Mouse (Mus musculus) intestine, embryonic 15.5 days (tissue): ENCODE results near the gene Vcl. TPM values are rescaled to one million over a fixed set of nuclear protein-coding genes. Genes with fewer than 3 reads are reported as not detected.

Experiments used
- ATAC-seq: fragments of 200-750 bp; cut with Nextera tagmentation; 2 replicates; pipeline ENCODE4 v1.8.0; 2017; ENCODE audit warnings: moderate TSS enrichment, moderate library complexity
- H3K27ac ChIP-seq: fragments of 300-500 bp; sonication (generic); 2 replicates; pipeline ENCODE4 v1.5.1; 2015; ENCODE audit warnings: mild to moderate bottlenecking, inconsistent platforms
- H3K27me3 ChIP-seq: fragments of 300-500 bp; sonication (generic); replicated peaks from 2 replicates; pipeline ENCODE4 v1.6.1; 2015; ENCODE audit warnings: inconsistent platforms
- H3K36me3 ChIP-seq: fragments of 300-500 bp; sonication (generic); 2 replicates; pipeline ENCODE4 v1.6.1; 2015; ENCODE audit warnings: inconsistent platforms
- H3K4me1 ChIP-seq: fragments of 300-500 bp; sonication (generic); replicated peaks from 2 replicates; pipeline ENCODE4 v1.6.1; 2015; ENCODE audit warnings: inconsistent platforms
- H3K4me2 ChIP-seq: fragments of 300-500 bp; sonication (generic); replicated peaks from 2 replicates; pipeline ENCODE4 v1.6.1; 2015; ENCODE audit warnings: mild to moderate bottlenecking, inconsistent platforms
- H3K4me3 ChIP-seq: fragments of 300-500 bp; sonication (generic); replicated peaks from 2 replicates; pipeline ENCODE4 v1.5.1; 2015; ENCODE audit warnings: inconsistent platforms
- H3K9ac ChIP-seq: fragments of 300-500 bp; sonication (generic); 2 replicates; pipeline ENCODE4 v1.6.1; 2015; ENCODE audit warnings: inconsistent platforms
- H3K9me3 ChIP-seq: fragments of 300-500 bp; sonication (generic); 2 replicates; pipeline ENCODE4 v1.6.1; 2016; ENCODE audit warnings: inconsistent platforms
- WGBS: fragments of 180-500 bp; shearing (Covaris S2); methylation state at CpG from one replicate; pipeline ENCODE4 v1.1.7; 2015; 5-methylcytosine and 5-hydroxymethylcytosine counted together
- polyA plus RNA-seq: library from polyadenylated mRNA; unstranded; fragments of >200 nt; fragmentation: Nextera tagmentation; extraction: Ambion mirVana; gene quantifications from 2 replicates; pipeline ENCODE4 v1.2.1, GENCODE M21; 2015

Vcl gene
- polyA plus RNA-seq, 1 experiment from 2014 or later = 59.2 TPM

GRCm38 (mm10) chr14:20962466-20962865, 33.3 kb downstream of the Vcl start:
- Histone ChIP-seq H3K4me1 (no peaks in the 10 kb centered on the region), H3K36me3 (no peaks in the 10 kb centered on the region), H3K9me3 (no peaks in the 10 kb centered on the region), H3K27ac (no peak overlapping the region), H3K27me3 (no peaks in the 10 kb centered on the region), H3K4me2 (no peak overlapping the region), H3K9ac (no peak overlapping the region), H3K4me3 (no peak overlapping the region)
- no peak for ATAC-seq
- WGBS = 26% methylated on average over 1 of the region's 1 CpGs

GRCm38 (mm10) chr14:20962906-20963305, 33.7 kb downstream of the Vcl start:
- no peak for ATAC-seq
- no peaks in the 10 kb centered on the region for H3K9me3 ChIP-seq
- WGBS = 90% methylated on average over 1 of the region's 1 CpGs

DNA sequence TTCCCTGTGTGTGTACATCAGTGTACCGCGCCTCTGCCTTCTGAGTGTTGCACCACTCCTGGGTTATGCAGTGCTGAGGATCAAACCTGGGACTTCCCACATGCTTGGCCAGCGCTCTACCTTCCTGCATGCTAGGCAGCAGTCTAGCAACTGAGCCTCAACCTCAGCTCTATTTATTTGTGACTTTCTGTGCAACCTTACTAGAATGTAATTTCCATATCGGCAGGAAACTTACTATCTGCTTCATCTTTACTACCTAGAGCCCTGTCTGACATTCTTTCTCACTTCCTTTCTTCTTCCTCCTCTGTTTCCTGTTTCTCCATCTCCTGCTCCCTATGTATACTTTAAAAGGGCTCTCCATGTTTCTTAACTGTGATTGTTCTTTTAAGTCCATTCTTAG, 34.7 kb downstream of the Vcl start:
- no peaks in the 10 kb centered on the region for H3K36me3 ChIP-seq
- no peaks in the 10 kb centered on the region for H3K4me1 ChIP-seq
- H3K9me3 ChIP-seq = no peaks in the 10 kb centered on the region
- H3K4me2 ChIP-seq = no peak overlapping the region
- WGBS = 84% methylated on average over 4 of the region's 4 CpGs
- no peak overlapping the region for H3K4me3 ChIP-seq
- H3K27ac ChIP-seq = no peak overlapping the region
- no peaks in the 10 kb centered on the region for H3K27me3 ChIP-seq
- H3K9ac ChIP-seq = no peak overlapping the region
- ATAC-seq = no peak

More at GRCm38 (mm10) chr14:20962906-20963305, 33.7 kb downstream of the Vcl start:
- Histone ChIP-seq H3K4me3 (no peak overlapping the region), H3K27ac (no peak overlapping the region), H3K4me1 (no peaks in the 10 kb centered on the region), H3K27me3 (no peaks in the 10 kb centered on the region), H3K9ac (no peak overlapping the region), H3K36me3 (no peaks in the 10 kb centered on the region), H3K4me2 (no peak overlapping the region)

DNA sequence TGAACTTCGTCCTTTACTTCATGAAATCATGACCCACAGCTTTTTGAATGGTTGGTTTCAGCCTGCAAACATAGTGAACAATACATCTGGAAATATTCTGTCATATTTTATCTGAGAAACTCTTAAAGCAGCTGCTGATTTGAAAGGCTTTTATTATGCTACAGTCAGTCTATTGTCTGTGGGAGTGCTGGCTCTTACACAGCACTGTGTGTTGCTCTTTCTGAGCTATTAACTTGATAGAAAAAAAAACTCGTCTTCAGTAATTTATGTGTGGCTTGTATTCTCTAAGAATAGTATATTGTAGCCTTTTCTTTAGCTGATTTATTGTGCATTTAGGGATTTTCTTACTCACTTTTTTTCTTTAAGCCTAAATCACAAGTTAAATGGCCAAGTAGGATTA, 35.1 kb downstream of the Vcl start:
- Histone ChIP-seq H3K9ac (no peak overlapping the region), H3K27me3 (no peaks in the 10 kb centered on the region), H3K9me3 (no peaks in the 10 kb centered on the region), H3K4me2 (no peak overlapping the region), H3K4me1 (no peaks in the 10 kb centered on the region), H3K4me3 (no peak overlapping the region), H3K36me3 (no peaks in the 10 kb centered on the region), H3K27ac (no peak overlapping the region)
- no peak for ATAC-seq
- WGBS = 69% methylated on average over 2 of the region's 2 CpGs

- no peaks in the 10 kb centered on the region for H3K9me3 ChIP-seq
- H3K4me3 ChIP-seq = no peak overlapping the region
- no peak overlapping the region for H3K27ac ChIP-seq
- no peaks in the 10 kb centered on the region for H3K27me3 ChIP-seq
- H3K36me3 ChIP-seq = no peaks in the 10 kb centered on the region
- no peak overlapping the region for H3K9ac ChIP-seq
- no peak for ATAC-seq
- no peaks in the 10 kb centered on the region; the same call in 1 of the 2 replicates for H3K4me1 ChIP-seq
- WGBS = 92% methylated on average over 3 of the region's 3 CpGs
- H3K4me2 ChIP-seq = no peak overlapping the region
These were observed 37.9 kb downstream of the Vcl start for GRCm38 (mm10) chr14:20966959-20967670.

- no peaks in the 10 kb centered on the region for H3K36me3 ChIP-seq
- no peak overlapping the region for H3K4me3 ChIP-seq
- H3K4me2 ChIP-seq = no peak overlapping the region
- peaks cover 2% of the 10 kb centered on the region; the same call in 1 of the 2 replicates for H3K4me1 ChIP-seq
- no peak overlapping the region for H3K27ac ChIP-seq
- no peak overlapping the region for H3K9ac ChIP-seq
- 91% methylated on average over 1 of the region's 1 CpGs for WGBS
- no peaks in the 10 kb centered on the region for H3K27me3 ChIP-seq
- no peak for ATAC-seq
- H3K9me3 ChIP-seq = no peaks in the 10 kb centered on the region
These were observed 39.9 kb downstream of the Vcl start for GRCm38 (mm10) chr14:20969066-20969465.

GRCm38 (mm10) chr14:20970389-20970788, 41.2 kb downstream of the Vcl start:
- H3K27ac ChIP-seq = no peak overlapping the region
- WGBS = 59% methylated on average over 6 of the region's 6 CpGs

GRCm38 (mm10) chr14:20970927-20971326, 41.7 kb downstream of the Vcl start:
- Histone ChIP-seq H3K4me3 (no peak overlapping the region), H3K9ac (no peak overlapping the region), H3K4me1 (peaks cover 2% of the 10 kb centered on the region; the same call in 1 of the 2 replicates), H3K4me2 (no peak overlapping the region), H3K36me3 (no peaks in the 10 kb centered on the region), H3K27me3 (no peaks in the 10 kb centered on the region), H3K27ac (no peak overlapping the region), H3K9me3 (no peaks in the 10 kb centered on the region)
- ATAC-seq = no peak
- WGBS = 88% methylated on average over 9 of the region's 9 CpGs

More at GRCm38 (mm10) chr14:20970389-20970788, 41.2 kb downstream of the Vcl start:
- Histone ChIP-seq H3K4me3 (no peak overlapping the region), H3K4me2 (no peak overlapping the region), H3K27me3 (no peaks in the 10 kb centered on the region), H3K36me3 (no peaks in the 10 kb centered on the region), H3K9me3 (no peaks in the 10 kb centered on the region), H3K9ac (no peak overlapping the region), H3K4me1 (peaks cover 2% of the 10 kb centered on the region; the same call in 1 of the 2 replicates)
- ATAC-seq = no peak

GRCm38 (mm10) chr14:20973821-20974220, 44.6 kb downstream of the Vcl start:
- no peak overlapping the region for H3K4me3 ChIP-seq
- no peaks in the 10 kb centered on the region for H3K9me3 ChIP-seq
- H3K4me1 ChIP-seq = peaks cover 2% of the 10 kb centered on the region; the same call in 1 of the 2 replicates
- no peak overlapping the region for H3K4me2 ChIP-seq
- peak; percentile 86 for ATAC-seq
- no peak overlapping the region for H3K27ac ChIP-seq
- H3K27me3 ChIP-seq = no peaks in the 10 kb centered on the region
- no peaks in the 10 kb centered on the region for H3K36me3 ChIP-seq
- H3K9ac ChIP-seq = no peak overlapping the region

DNA sequence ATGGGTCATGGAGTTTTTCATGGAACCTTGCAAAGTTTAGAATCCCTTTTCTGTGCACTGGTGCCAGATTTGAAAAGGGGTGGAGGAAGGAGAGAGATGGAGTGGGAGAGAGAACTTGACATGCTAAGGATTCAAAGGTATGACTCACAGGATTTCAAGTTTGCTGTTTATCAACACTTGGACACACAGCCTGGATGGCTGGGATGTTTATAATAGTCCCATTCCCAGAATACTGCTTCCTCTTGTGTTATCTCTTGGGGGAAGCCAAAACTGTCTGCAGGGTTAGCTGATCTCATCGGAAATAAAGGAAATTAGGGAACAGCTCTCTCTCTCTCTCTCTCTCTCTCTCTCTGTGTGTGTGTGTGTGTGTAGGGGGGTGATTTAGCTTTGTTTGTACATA, 47.5 kb downstream of the Vcl start:
- Histone ChIP-seq H3K9me3 (no peaks in the 10 kb centered on the region), H3K27ac (no peak overlapping the region), H3K4me2 (no peak overlapping the region), H3K4me1 (0 out of 2 replicates have a peak, but pooled peaks cover 2% of the 10 kb centered on the region), H3K36me3 (no peaks in the 10 kb centered on the region), H3K9ac (no peak overlapping the region), H3K27me3 (no peaks in the 10 kb centered on the region), H3K4me3 (no peak overlapping the region)
- no peak for ATAC-seq
- 17% methylated on average over 1 of the region's 1 CpGs for WGBS

- Histone ChIP-seq H3K9me3 (no peaks in the 10 kb centered on the region), H3K27ac (no peak overlapping the region), H3K36me3 (no peaks in the 10 kb centered on the region), H3K9ac (no peak overlapping the region), H3K4me1 (0 out of 2 replicates have a peak, but pooled peaks cover 2% of the 10 kb centered on the region), H3K4me2 (no peak overlapping the region), H3K4me3 (no peak overlapping the region), H3K27me3 (no peaks in the 10 kb centered on the region)
- no peak for ATAC-seq
- WGBS = 84% methylated on average over 2 of the region's 2 CpGs
These were observed 48.5 kb downstream of the Vcl start for GRCm38 (mm10) chr14:20977726-20978125.

DNA sequence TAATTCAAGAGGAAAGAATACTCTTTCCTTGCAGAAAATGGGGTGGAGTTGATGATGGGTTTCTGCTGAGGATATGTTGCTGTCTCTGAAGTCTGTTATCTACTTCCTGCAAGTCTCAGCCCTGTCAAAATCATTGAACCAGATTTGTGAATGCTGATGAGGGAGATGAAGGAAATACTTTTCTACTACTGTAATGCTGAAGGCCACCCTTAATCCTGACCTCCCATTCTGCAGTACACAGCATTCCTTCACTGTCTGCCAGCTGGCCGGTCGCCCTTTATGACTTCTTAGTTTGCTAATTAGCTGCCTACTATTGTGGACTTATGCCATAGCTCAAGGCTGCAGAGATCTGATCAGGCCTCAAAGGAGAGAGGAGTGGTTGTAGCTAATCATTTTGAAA, 54.6 kb downstream of the Vcl start:
- WGBS = 66% methylated on average over 2 of the region's 2 CpGs
- no peak for ATAC-seq
- Histone ChIP-seq H3K4me2 (no peak overlapping the region), H3K4me1 (no peaks in the 10 kb centered on the region), H3K4me3 (no peak overlapping the region), H3K9me3 (no peaks in the 10 kb centered on the region), H3K36me3 (no peaks in the 10 kb centered on the region), H3K27ac (no peak overlapping the region), H3K27me3 (no peaks in the 10 kb centered on the region), H3K9ac (no peak overlapping the region)

DNA sequence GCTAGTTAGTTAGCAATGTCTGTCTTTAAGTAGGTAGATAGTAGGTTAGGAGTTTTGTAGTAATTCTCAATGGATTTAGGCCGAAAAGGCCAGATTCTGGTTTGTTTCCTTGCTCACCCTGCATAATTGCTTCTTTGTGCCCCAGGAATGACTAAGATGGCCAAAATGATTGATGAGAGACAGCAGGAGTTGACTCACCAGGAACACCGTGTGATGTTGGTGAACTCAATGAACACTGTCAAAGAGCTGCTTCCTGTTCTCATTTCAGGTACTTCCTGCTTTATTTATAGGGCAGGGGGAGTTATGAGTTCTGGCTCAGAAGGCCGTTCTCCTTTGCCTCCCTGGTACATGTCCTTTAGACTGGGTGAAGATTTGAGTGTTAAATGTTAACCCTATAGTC, 56.3 kb downstream of the Vcl start:
- Histone ChIP-seq H3K9ac (no peak overlapping the region), H3K4me3 (no peak overlapping the region), H3K9me3 (no peaks in the 10 kb centered on the region), H3K4me1 (no peaks in the 10 kb centered on the region), H3K4me2 (no peak overlapping the region), H3K27me3 (no peaks in the 10 kb centered on the region), H3K27ac (no peak overlapping the region), H3K36me3 (no peaks in the 10 kb centered on the region)
- 42% methylated on average over 3 of the region's 3 CpGs for WGBS
- no peak for ATAC-seq
